Mouse (Mus musculus): ENCODE measurements around the gene Cdr2l.

DNA sequence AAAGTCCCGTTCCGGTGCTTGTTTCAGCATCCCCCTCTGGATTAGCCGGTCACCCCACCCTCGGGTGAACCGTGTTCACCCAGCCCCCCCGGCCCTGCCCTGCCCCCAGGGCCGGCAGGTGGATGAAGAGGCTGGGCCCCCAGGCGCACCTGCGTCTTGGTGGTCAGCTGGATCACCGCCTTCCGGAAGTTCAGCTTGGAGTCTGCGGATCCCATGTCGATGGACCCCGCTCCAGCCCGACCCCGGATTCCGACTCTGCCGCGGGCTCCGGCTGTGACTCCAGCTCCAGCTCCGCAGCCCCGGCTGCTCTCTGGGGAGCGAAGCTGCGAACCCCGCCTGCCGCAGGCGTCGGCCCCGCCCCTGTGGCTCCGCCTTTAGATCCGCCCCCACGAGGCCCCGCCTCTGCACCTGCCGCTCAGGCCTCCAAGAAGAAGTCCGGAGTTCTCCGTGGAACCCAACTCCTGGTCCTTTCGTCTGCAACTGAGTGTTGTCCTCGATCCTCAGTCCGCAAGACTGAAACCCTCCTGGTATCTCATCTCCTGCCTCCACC, 14.2 kb upstream of the Cdr2l start, which contains the start of gene Hid1:
- TF ChIP-seq GATA1 (IDR thresholded peaks at IDR 0.05; ENCODE audit: low read length) (no peak), TAL1 (IDR thresholded peaks at IDR 0.05; ENCODE audit: low read length) (no peak)
